Mouse (Mus musculus): ENCODE data around the gene P4ha2. TPM values are rescaled to one million over a fixed set of nuclear protein-coding genes. Genes with fewer than 3 reads are reported as not detected.

P4ha2 gene
- total and polyA plus RNA-seq, 2 experiments, result 2.9 to 4.4 TPM

- DNase-seq (ENCODE audit: extremely low read depth, low read depth, low spot score), result no peak
- Histone ChIP-seq H3K4me3 (ENCODE audit: insufficient read depth, low read depth, low read length) (no peak overlapping the region), H3K36me3 (ENCODE audit: control insufficient read depth, insufficient read depth, low read length) (no peaks in the 10 kb centered on the region), H3K27ac (replicated peaks; ENCODE audit: insufficient read depth, low read depth, low read length) (no peak overlapping the region), H3K9ac (ENCODE audit: low read depth, low read length) (no peak overlapping the region), H3K27me3 (ENCODE audit: control insufficient read depth, insufficient read depth, low read length) (no peaks in the 10 kb centered on the region), H3K79me2 (ENCODE audit: control insufficient read depth, insufficient read depth, low read length) (no peaks in the 10 kb centered on the region), H3K4me1 (ENCODE audit: control insufficient read depth, insufficient read depth, low read length) (no peaks in the 10 kb centered on the region)
- TF ChIP-seq POLR2A (IDR thresholded peaks at IDR 0.05; ENCODE audit: extremely low read depth, insufficient read depth, low read length) (no peak), CTCF (IDR thresholded peaks at IDR 0.05; ENCODE audit: low read depth, low read length) (no peak)
- WGBS, result 96% methylated on average over 1 of the region's 1 CpGs
These were observed 14.9 kb upstream of the P4ha2 start for GRCm38 (mm10) chr11:54084976-54085375.

GRCm38 (mm10) chr11:54085816-54086215 is 14.1 kb upstream of the P4ha2 start:
- TF ChIP-seq POLR2A (IDR thresholded peaks at IDR 0.05; ENCODE audit: extremely low read depth, insufficient read depth, low read length) (no peak), CTCF (IDR thresholded peaks at IDR 0.05; ENCODE audit: low read depth, low read length) (no peak)
- no peak overlapping the region for H3K9ac ChIP-seq (ENCODE audit: low read depth, low read length)
- H3K4me3 ChIP-seq (ENCODE audit: insufficient read depth, low read depth, low read length), result no peak overlapping the region
- H3K27ac ChIP-seq (replicated peaks; ENCODE audit: insufficient read depth, low read depth, low read length), result no peak overlapping the region
- no peaks in the 10 kb centered on the region for H3K79me2 ChIP-seq (ENCODE audit: control insufficient read depth, insufficient read depth, low read length)
- no peaks in the 10 kb centered on the region for H3K4me1 ChIP-seq (ENCODE audit: control insufficient read depth, insufficient read depth, low read length)
- WGBS, result 77% methylated on average over 5 of the region's 5 CpGs
- DNase-seq (ENCODE audit: extremely low read depth, low read depth, low spot score), result no peak
- no peaks in the 10 kb centered on the region for H3K27me3 ChIP-seq (ENCODE audit: control insufficient read depth, insufficient read depth, low read length)
- no peaks in the 10 kb centered on the region for H3K36me3 ChIP-seq (ENCODE audit: control insufficient read depth, insufficient read depth, low read length)

GRCm38 (mm10) chr11:54088253-54088946 is 11.5 kb upstream of the P4ha2 start:
- H3K4me3 ChIP-seq (ENCODE audit: insufficient read depth, low read depth, low read length), result no peak overlapping the region
- H3K9ac ChIP-seq (ENCODE audit: low read depth, low read length), result no peak overlapping the region
- no peak overlapping the region for H3K27ac ChIP-seq (replicated peaks; ENCODE audit: insufficient read depth, low read depth, low read length)
- H3K4me1 ChIP-seq (ENCODE audit: control insufficient read depth, insufficient read depth, low read length), result 0 out of 2 replicates have a peak, but pooled peaks cover 2% of the 10 kb centered on the region
- TF ChIP-seq POLR2A (IDR thresholded peaks at IDR 0.05; ENCODE audit: extremely low read depth, insufficient read depth, low read length) (no peak), CTCF (IDR thresholded peaks at IDR 0.05; ENCODE audit: low read depth, low read length) (no peak)
- 80% methylated on average over 7 of the region's 7 CpGs for WGBS
- DNase-seq (ENCODE audit: extremely low read depth, low read depth, low spot score), result no peak
- no peaks in the 10 kb centered on the region for H3K79me2 ChIP-seq (ENCODE audit: control insufficient read depth, insufficient read depth, low read length)
- no peaks in the 10 kb centered on the region for H3K36me3 ChIP-seq (ENCODE audit: control insufficient read depth, insufficient read depth, low read length)
- no peaks in the 10 kb centered on the region for H3K27me3 ChIP-seq (ENCODE audit: control insufficient read depth, insufficient read depth, low read length)

- Histone ChIP-seq H3K9ac (ENCODE audit: low read depth, low read length) (no peak overlapping the region), H3K4me1 (ENCODE audit: control insufficient read depth, insufficient read depth, low read length) (0 out of 2 replicates have a peak, but pooled peaks cover 2% of the 10 kb centered on the region), H3K4me3 (ENCODE audit: insufficient read depth, low read depth, low read length) (no peak overlapping the region), H3K27me3 (ENCODE audit: control insufficient read depth, insufficient read depth, low read length) (no peaks in the 10 kb centered on the region), H3K36me3 (ENCODE audit: control insufficient read depth, insufficient read depth, low read length) (no peaks in the 10 kb centered on the region), H3K27ac (replicated peaks; ENCODE audit: insufficient read depth, low read depth, low read length) (no peak overlapping the region), H3K79me2 (ENCODE audit: control insufficient read depth, insufficient read depth, low read length) (no peaks in the 10 kb centered on the region)
- WGBS, result 20% methylated on average over 5 of the region's 5 CpGs
- TF ChIP-seq POLR2A (IDR thresholded peaks at IDR 0.05; ENCODE audit: extremely low read depth, insufficient read depth, low read length) (no peak), CTCF (IDR thresholded peaks at IDR 0.05; ENCODE audit: low read depth, low read length) (no peak)
- peak; percentile 74 for DNase-seq (ENCODE audit: extremely low read depth, low read depth, low spot score)
These were observed 11.0 kb upstream of the P4ha2 start for GRCm38 (mm10) chr11:54088947-54089317.

GRCm38 (mm10) chr11:54090091-54090879 is 9.6 kb upstream of the P4ha2 start:
- 91% methylated on average over 1 of the region's 1 CpGs for WGBS
- no peaks in the 10 kb centered on the region for H3K79me2 ChIP-seq (ENCODE audit: control insufficient read depth, insufficient read depth, low read length)
- TF ChIP-seq POLR2A (IDR thresholded peaks at IDR 0.05; ENCODE audit: extremely low read depth, insufficient read depth, low read length) (no peak), CTCF (IDR thresholded peaks at IDR 0.05; ENCODE audit: low read depth, low read length) (no peak)

More at GRCm38 (mm10) chr11:54090091-54090879, 9.6 kb upstream of the P4ha2 start:
- Histone ChIP-seq H3K27ac (replicated peaks; ENCODE audit: insufficient read depth, low read depth, low read length) (no peak overlapping the region), H3K4me3 (ENCODE audit: insufficient read depth, low read depth, low read length) (no peak overlapping the region), H3K36me3 (ENCODE audit: control insufficient read depth, insufficient read depth, low read length) (no peaks in the 10 kb centered on the region), H3K27me3 (ENCODE audit: control insufficient read depth, insufficient read depth, low read length) (no peaks in the 10 kb centered on the region), H3K9ac (ENCODE audit: low read depth, low read length) (no peak overlapping the region), H3K4me1 (ENCODE audit: control insufficient read depth, insufficient read depth, low read length) (0 out of 2 replicates have a peak, but pooled peaks cover 2% of the 10 kb centered on the region)
- no peak for DNase-seq (ENCODE audit: extremely low read depth, low read depth, low spot score)
